Mouse (Mus musculus): ENCODE measurements at regions not wholly inside any gene's neighbourhood (a gene's known extent, or its start where the extent isn't known, plus 50 kb on each side); places are given as distances from the start of the nearest gene placed in this dataset.

GRCm38 (mm10) chr16:91156506-91156905, 61.6 kb upstream of the 4932438H23Rik start:
- no peak for ATAC-seq (replicated peaks; ENCODE audit: low FRiP score, low TSS enrichment, poor library complexity, severe bottlenecking)

DNA sequence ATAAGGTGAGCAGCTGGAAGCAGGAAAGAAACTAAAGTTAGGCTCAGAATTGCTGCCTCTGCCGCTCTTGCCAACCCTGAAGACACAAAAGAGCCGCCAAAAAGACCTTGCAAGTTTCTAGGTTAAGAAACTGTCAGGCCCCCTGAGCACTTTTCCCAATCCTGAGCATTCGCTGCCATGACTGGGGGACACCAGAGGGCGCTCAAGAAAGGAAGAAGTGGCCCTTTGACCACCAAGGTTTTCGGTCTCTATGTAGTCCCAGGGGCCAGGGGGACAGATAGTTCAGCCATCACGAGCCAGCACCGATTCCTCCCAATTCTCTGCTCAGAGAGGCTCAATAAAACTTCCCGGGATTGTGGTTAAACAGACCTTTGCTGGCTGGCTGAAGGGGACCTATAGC, 64.6 kb upstream of the Olig2 start:
- ATAC-seq (replicated peaks; ENCODE audit: low FRiP score, low TSS enrichment, poor library complexity, severe bottlenecking): 0 out of 2 replicates have a peak, but pooled peaks have one; percentile 50

- ATAC-seq (replicated peaks; ENCODE audit: low FRiP score, low TSS enrichment, poor library complexity, severe bottlenecking): no peak
These were observed 63.6 kb upstream of the Olig2 start for GRCm38 (mm10) chr16:91161616-91162015.

DNA sequence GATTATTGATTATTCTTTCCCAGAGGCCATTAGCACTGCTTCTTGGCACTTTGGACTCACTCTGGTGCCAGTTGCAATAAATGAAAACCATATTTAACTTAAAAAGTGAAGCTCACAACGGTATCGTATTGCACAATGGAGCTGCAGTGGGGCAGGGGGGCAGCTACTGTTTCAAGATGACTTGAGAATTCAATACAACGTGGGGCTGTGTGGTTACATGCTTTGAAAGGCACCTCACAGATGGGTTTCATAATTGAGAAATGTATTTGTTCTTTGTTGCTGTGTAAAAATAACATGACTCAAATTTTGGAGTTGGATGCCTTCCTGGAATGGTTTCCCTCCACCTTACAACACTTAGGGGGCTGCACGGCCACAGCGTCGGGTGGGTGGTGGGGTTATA, 62.9 kb upstream of the Olig2 start:
- ATAC-seq (replicated peaks; ENCODE audit: low FRiP score, low TSS enrichment, poor library complexity, severe bottlenecking): no peak

DNA sequence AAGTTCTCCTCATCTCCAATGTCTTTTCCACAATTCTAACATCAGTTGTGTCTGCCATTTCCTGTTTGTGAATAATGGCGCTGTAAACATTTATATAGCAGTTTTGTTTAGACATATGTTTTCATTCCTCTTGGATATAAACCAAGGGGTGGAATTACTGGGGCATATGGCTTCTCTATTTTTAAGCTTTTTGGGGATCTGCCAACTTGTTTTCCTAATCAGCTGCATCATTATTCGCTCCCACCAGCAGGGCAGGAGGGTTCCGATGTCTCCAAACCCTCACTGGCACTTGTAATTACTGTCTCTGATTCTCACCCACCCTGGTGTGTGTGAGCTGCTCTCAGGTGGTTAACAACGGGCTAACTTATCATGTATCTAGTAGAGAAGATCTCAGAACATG, 59.4 kb upstream of the Olig2 start:
- no peak for ATAC-seq (replicated peaks; ENCODE audit: low FRiP score, low TSS enrichment, poor library complexity, severe bottlenecking)

DNA sequence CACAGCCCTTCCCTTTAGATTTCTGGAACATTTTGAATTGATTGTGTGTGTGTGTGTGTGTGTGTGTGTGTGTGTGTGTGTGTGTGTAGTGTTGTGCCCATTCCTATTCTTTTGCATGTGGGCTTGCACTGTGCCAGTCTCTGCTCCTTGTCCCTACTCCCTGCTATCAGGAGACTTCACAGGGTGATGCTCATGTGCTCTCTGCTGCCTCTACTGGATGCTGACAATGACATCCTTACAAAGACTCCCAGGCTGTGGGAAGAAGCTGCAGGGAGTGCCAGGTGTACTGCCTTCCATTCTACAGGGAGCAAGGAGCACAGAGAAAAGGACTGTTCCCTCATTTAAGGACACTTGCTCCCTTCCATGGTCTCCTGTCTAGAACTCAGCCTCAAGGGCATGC, 58.4 kb upstream of the Olig2 start:
- ATAC-seq (replicated peaks; ENCODE audit: low FRiP score, low TSS enrichment, poor library complexity, severe bottlenecking): peak; percentile 92

DNA sequence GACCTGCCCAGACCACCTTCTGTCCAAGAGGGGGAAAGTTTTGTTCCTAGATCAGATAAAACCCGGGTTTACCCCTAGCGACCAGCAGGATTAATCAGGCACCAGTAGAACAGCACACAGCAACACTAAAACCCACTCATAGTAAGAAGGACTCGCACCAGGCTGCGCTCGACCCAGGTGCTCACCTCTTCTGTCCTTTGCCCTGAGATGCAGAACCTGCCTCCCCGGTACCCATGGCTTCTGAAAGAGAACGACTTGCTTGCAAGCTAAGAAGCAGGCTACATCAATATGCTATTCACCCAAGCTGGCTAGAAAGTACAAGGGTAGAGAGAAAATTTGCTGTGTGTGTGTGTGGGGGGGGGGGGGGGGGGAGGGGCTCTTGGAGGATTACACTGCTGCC, 56.9 kb upstream of the Olig2 start:
- ATAC-seq (replicated peaks; ENCODE audit: low FRiP score, low TSS enrichment, poor library complexity, severe bottlenecking): no peak

DNA sequence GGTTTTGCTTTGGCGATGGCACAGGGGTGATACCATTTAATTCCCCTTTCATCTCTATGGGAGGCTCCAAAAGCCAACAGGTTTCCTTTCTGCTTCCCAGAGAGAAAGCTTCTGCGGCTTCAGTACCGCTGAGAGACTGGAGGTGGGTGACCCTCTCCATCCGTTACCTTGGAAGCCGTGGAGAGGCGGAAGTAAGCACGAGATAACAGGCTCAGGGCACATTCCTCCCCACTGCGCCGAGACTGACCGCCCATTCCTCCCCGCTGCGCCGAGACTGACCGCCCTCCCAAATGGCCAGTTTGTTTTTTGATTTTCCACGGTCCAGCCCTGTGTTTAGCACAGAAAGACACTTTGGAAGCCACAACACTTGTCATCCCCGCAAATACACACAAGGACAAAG, 55.4 kb upstream of the Olig2 start:
- ATAC-seq (replicated peaks; ENCODE audit: low FRiP score, low TSS enrichment, poor library complexity, severe bottlenecking): no peak; the same call in 1 of the 2 replicates

DNA sequence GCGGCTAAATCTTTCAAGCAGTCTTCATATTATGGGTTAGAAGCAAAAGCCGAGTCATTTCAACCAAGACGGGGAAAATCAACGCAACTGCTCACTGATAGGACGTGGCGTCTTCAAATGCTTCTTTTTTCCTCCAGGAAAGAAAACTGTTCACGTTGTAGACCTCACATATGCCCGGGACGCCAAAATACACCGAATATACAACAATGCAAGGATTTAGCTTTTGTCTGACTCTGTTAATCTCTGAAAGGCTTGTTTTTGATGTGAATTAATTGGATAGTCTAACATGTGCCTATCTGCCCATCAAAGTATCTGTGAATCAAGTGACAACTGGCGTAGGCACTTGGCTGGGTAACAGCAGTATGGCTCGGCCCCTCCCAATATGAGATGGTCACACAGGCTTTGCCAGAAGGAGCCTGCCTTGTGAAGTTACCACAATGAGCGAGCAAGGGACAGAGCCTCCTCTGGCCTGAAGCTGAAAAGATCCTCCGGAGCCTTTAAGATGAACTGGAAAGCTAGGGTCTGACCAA, 53.3 kb upstream of the Olig2 start:
- no peak for ATAC-seq (replicated peaks; ENCODE audit: low FRiP score, low TSS enrichment, poor library complexity, severe bottlenecking)

GRCm38 (mm10) chr16:91172510-91172909, 52.7 kb upstream of the Olig2 start:
- no peak for ATAC-seq (replicated peaks; ENCODE audit: low FRiP score, low TSS enrichment, poor library complexity, severe bottlenecking)

GRCm38 (mm10) chr16:91173241-91173640, 52.0 kb upstream of the Olig2 start:
- ATAC-seq (replicated peaks; ENCODE audit: low FRiP score, low TSS enrichment, poor library complexity, severe bottlenecking): no peak

GRCm38 (mm10) chr16:91173870-91174278, 51.4 kb upstream of the Olig2 start:
- no peak for ATAC-seq (replicated peaks; ENCODE audit: low FRiP score, low TSS enrichment, poor library complexity, severe bottlenecking)

DNA sequence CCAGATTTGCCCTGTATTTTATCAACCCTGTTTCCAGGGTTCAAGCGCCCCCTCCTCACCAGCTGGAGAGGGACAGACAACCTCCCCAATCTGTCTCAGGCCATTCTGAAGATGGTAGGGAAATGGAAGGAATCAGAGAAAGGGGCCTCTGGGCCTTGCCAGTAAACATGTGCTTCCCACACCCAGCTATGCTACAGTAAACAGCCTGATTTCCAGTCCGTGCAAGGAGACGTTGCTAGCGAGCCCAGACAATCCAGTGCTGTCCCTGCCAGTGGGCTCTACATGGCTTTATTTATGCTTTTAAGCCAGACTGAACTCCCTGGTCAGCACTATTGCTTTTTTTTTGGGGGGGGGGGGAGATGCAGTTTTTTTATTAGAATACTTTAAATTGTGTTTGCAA, 50.9 kb upstream of the Olig2 start:
- no peak for ATAC-seq (replicated peaks; ENCODE audit: low FRiP score, low TSS enrichment, poor library complexity, severe bottlenecking)

Data from megakaryocyte-erythroid progenitor cell, adult 5-6 weeks (primary cell).